Mouse (Mus musculus): Measurements from ENCODE around the gene Dpp4. TPM values are rescaled to one million over a fixed set of nuclear protein-coding genes. Genes with fewer than 3 reads are reported as not detected.

Dpp4 gene
- total RNA-seq (2021) = 1 to 10 TPM; 4.6 to 6.8 TPM

DNA sequence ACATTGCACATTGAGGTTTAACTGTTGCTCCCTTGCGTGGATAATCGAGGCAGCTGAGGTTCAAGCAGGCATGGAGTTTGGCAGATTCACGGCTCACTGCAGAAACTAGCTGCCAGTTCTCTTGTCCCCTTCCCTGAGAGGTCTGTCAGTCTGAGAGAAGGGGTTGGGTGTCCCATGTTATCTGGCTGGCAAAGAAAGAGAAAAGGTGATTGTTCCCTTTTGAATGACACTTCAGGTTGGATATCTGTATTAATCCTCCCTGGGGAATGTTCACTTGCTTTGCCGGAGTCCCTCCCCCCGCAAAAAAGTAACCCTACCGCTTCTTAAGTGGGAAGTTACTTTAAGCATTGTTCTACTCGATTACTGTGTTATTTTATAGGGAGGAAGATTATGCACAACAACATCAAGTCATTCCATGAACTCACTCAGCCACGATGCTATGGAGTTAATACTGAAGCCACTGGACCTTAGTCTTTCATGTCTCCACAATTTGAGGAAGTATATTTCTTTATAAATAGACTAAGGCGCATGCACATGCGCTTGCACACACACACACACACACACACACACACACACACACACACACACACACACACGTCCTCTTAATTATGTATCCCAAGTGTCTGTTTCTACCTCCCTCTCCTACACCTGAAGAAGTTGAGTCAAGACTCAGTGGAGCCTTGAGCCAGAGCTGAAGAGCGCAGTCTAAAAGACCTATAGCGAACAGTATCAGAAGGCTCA, at the start of gene Dpp4:
Gene Dpp4, minus strand, starts transcription at position 151 of the 741 bp plus-strand sequence.
- intact Hi-C loops (cut with DNase I) = no loop called here

DNA sequence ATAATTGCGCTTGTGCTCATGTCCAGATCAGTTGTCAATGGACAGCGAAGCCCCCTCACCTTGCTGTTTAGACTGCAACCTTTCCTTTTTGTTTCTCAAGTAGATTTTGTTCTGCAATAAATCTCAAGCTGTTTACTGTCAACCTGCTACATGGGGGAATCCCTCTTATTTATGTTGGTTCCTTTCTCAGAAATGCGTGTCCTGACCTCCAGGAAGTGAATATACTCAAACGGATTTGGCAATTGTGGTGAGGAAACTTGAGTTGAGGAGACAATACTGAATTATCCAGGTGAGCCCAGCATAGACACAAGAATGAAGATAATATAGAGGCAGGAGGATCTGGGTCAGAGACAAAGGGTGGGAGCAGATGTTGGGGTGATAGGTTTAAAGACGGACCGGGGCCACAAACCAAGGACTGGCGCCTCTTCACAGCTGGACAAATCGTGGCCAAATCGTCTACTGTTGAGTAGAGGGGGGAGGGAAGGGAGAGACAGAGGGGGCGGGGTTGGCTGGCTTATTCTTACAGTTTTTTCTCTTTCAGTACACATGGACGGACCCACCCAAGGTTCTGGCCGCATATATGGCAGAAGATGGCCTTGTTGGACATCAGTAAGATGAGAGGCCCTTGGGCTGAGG, 48.9 kb upstream of the Dpp4 start:
- intact Hi-C loops (cut with DNase I) = no loop called here
- no peak for DNase-seq (ENCODE audit: low spot score)

More for the DNA sequence above, at the start of gene Dpp4:
- no peak for DNase-seq (ENCODE audit: low spot score)

DNA sequence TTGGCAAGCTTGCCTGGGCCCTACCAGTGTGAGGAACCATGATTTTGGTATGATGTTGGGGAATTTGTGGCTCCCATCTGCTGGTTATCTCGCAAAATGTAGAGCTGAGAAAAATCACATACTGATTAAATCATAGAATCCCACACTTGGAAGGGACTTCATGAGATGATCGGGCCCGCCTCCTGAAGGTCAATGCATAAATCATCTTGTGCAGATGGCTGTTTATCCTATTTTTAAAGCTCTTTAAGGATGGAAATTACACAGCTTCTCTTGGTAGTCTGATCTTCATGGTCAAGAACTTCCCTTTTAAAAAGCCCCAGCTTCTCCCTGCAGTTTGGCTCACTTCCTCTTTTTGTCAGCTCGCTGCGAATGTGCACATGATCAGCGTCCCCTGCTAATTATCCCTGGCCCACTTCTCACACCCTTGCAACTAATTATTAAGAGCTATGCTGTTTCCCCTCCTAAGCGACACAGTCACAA, 48.2 kb upstream of the Dpp4 start:
- intact Hi-C loops (cut with DNase I) = no loop called here
- no peak for DNase-seq (ENCODE audit: low spot score)

DNA sequence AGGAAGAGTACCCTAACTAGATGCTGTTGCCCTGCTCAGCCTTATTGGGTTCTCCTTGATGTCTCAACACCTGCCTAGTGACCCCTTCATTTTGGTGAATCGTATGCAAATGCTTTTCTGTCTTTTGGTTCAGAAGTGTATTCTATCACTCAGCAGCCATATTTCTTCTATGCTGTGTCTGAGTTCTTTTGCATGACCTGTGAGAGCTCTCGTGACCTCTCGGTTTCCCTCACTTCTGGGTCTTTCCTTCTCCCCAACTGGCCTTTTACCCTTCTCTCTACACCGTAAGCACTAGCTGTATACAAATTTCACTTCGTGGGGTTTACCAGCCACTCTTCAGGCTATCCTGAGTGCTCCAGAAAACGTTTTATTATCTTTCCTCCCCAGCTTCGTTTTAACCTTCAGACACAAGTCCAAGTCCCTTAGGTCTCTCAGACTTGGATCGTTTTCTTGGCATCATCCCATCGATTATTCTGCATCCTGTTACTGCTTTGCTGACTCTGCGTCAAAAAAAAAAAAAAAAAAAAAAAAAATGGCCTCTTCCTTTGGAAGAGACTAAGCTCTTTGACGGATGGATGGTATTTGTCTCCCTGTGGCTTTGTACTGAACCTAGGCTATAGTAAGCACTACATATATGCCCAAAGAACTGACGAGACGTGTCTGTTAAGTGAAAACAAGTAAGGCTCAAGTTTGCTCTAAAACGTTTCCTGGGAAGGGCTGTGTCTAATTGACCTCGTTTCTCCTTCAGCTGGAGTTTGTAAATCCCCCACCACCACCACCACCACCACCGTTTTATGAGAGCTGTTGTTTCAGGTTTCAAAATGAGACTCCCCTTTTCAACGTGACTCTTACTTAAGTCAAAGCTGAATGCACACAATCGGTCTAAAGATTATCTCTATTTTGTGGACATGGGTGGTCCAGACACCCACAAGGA, 47.5 kb upstream of the Dpp4 start:
- no peak for DNase-seq (ENCODE audit: low spot score)
- intact Hi-C loops (cut with DNase I) = loop anchor here (5.0 kb wide), 1 partner anchor 472 kb away; no protein-coding TSS in a partner anchor

DNA sequence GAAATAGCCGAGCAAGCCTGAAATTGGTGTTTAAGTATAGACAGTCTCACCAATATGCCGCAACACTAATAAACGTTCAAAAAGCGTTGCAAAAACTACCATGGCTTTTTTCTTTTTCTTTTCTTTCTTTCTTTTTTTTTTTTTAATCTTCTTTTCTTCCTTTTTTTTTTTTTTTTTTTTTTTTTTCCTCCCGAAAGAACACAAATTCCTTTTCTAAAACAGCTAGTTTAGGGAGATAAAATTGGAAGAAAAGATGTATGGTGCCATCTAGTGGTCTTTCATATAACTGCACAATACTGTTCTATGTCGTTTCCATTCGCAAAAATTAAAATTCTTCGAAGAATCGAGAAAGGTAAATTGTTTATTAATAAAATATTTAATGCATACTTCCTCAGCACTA, 46.0 kb upstream of the Dpp4 start:
- DNase-seq (ENCODE audit: low spot score) = no peak
- intact Hi-C loops (cut with DNase I) = loop anchor here (1.0 to 5.0 kb wide), 2 partner anchors 112 to 471 kb away; no protein-coding TSS in a partner anchor

DNA sequence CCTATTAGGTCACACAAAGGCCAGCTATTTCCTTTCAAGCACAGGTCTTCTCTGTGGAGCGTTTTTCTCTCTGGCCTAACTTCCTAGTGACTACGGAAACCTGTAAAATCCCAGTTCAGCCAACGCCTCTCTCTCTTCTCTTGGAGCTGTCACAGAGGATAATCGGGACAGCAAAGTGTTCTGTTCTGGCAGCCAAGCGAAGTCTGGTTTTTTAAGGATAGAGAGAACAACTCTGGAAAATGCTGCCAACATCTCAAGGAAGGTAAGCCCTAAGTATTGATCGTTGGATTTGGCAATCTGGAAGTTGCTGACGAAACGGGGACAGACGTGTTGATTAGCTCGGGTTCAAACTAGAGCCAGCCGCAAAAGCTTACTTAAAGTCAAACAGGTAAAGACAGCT, 43.0 kb upstream of the Dpp4 start:
- no peak for DNase-seq (ENCODE audit: low spot score)

DNA sequence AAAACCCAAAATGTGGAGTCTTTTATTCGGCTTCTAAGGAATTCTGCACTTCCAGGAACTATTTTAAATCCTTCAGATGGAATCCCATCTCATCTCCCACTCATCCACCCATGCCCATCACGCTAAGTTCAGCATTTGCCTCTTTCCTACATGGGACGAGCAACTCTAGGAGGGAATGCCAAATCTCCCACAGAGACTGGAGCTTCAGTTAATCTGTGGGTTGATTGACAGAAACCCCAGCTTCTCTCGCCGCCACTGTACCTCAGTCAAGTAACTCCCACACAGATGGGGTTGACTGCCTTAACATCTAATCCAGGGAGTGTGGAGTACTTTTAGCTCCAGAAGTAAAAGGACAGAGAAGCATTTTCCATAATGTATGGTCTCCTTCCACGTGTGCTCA, 42.0 kb upstream of the Dpp4 start:
- intact Hi-C loops (cut with DNase I) = no loop called here
- DNase-seq (ENCODE audit: low spot score) = no peak

More for the DNA sequence above, 43.0 kb upstream of the Dpp4 start:
- intact Hi-C loops (cut with DNase I) = loop anchor here (5.0 kb wide), 1 partner anchor 468 kb away; no protein-coding TSS in a partner anchor

DNA sequence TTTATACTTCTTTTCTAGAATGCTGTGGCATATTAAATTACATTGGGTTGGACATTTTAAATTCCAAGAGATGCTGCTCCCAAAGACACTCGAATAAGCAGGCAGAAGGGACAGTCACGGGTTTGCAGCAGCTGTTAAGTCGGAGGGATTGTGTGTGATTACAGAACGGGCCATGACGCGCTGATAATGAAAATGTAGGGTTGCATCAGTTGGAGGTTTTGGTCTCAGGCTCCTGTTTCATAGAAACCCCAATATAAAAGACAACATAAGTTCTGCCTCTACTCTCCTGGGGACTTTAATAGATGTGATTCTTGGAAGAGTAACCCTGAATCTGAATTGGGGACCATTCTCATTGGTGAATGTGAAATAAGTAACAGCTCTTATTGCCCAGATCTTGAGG, 38.3 kb upstream of the Dpp4 start:
- DNase-seq (ENCODE audit: low spot score) = no peak
- intact Hi-C loops (cut with DNase I) = no loop called here

DNA sequence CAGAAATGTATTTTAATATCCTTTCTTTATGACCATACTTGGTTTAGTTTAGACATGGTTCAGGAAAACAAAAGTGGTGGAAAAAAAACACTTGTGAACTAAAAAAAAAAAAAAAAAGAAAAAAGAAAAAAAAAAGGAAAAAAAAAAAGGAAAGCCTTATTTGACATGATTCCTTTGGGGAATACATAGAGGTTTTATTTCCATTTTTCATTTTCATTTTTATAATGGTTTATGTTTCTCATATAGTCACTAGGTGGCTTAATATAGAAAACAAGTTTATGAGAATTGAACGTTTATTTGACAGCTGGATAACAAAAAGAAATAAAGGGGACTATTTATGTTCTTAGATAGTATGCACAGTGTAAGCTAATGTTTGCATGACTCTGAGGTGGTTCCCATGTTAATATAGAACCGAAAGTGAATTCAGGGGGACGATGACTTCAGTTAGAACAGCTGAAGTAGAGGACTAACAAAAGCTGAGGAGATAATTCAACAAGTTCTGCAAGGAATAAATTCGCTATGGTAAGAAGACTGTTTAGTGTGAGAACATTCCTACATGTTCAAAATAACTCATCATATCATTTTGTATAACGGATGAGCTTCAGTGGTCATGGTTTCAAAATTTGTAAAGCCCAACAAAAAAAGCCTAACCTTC, 37.8 kb upstream of the Dpp4 start:
- intact Hi-C loops (cut with DNase I) = no loop called here

DNA sequence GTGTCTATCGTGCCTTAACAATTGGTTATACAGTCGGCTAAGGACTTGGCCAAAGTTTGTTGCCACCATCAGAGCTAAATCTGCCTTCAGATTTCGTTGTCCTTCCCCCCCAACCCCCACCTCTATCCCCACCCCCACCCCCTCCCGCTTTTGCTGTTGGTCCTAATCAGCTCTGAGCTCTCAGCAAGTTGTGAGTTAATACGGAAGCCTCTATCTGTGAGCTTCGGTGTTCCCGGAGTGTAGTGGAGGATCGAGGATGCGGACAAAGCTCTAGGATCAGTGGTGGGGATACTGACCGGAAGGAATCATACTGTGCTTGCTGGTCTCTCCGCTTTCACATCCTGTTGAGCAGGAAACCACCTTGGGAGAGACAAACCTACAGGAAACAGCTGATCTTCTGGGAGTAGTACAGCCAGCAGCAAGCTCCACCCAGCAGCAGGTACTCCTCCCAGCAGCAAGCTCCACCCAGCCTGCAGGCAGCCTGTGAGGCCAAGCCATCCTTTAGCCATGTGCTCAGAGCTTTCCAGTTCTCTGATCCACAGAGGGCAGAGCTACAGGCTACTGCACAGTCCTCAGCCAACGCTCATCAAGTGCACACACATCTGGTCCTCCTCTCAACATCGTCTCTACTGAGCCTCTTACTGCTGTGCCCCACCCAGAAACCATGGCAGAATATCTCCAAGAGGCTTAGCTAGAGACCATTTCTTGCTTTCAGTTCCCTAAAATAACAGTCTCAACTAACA, 28.9 kb upstream of the Dpp4 start:
- peak; percentile 33 for DNase-seq (ENCODE audit: low spot score)
- intact Hi-C loops (cut with DNase I) = no loop called here

More for the DNA sequence above, 37.8 kb upstream of the Dpp4 start:
- no peak for DNase-seq (ENCODE audit: low spot score)

DNA sequence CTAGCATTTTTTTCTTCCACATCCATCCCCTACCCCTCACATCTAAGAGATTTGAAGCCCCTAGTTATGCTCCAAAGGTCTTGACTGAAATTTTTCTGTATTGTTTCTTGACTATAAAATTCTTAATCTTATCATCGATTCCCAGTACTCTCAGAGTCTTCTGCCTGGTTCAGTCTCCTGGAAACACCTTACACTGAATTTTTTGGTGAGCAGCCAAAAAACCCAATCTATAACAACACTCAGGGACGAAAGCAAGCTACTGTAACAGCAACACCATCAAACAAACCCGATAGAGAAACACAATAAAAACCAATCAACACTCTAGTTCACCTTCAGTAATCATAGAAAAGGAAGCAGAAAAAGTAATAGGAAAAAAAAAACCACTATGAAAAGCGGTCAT, 28.1 kb upstream of the Dpp4 start:
- DNase-seq (ENCODE audit: low spot score) = no peak
- intact Hi-C loops (cut with DNase I) = no loop called here

DNA sequence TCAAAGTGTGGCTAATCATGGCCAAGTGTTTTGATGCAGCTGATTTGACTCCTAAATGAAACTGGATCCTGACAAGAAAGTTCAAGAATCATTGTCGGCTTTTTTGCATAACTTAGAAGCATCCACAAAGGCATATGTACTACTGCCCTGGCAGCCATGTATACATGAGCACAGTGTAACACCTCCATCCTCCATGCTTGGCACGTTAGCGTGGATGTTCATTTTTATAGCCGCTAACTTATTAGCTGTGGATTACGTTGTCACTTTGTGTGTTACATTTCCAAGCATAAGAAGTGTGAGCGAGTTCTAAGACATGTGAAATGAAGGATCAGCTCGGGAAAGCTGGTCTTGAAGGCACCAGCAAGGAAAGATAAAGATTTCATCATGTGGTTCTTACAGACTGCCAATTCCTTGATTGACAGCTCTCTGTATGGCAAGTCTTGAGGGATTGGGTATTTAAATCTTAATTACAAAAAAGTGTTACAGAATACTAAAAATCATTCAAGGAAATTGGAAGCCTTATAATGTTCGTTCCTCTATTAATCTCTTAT, 19.3 kb upstream of the Dpp4 start:
- intact Hi-C loops (cut with DNase I) = no loop called here
- DNase-seq (ENCODE audit: low spot score) = no peak

DNA sequence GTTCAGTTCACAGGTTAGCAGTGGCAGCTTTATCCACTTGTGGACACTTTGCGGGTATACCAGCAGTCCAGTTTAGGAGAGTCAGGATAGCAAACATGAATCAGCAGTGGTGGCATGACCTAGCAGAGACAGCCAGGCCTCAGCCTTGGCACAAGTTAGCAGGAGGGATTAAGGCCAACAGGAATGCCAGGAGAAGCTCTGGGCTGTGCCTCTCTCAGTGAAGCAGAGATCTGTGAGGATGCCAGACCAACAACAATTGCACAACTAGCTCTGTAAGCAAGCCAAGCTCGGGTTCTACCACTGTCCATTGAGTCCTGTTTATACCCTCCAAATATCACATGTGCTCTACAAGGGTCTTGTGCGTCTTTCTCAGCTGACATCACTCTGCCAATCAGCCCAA, 13.9 kb upstream of the Dpp4 start:
- no peak for DNase-seq (ENCODE audit: low spot score)
- intact Hi-C loops (cut with DNase I) = no loop called here

DNA sequence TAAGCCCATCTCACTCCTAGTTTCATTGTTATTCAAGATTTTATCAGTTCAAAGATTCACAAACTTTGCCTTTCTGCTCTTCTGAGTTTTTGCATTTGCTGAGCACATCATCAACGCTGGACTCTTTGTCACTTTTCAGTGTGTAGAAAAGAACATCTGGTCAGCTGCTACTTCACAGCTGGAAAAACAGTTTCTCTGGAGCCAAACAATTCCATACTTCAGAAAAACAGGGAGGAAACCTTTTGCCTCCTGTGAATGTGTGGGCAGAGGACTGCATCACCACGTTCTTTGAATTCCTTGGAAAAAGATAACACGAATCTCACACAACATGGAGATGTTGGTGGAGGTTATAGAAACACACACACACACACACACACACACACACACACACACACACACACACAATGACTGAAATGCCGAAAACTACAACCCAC, 11.3 kb upstream of the Dpp4 start:
- intact Hi-C loops (cut with DNase I) = no loop called here
- no peak for DNase-seq (ENCODE audit: low spot score)

DNA sequence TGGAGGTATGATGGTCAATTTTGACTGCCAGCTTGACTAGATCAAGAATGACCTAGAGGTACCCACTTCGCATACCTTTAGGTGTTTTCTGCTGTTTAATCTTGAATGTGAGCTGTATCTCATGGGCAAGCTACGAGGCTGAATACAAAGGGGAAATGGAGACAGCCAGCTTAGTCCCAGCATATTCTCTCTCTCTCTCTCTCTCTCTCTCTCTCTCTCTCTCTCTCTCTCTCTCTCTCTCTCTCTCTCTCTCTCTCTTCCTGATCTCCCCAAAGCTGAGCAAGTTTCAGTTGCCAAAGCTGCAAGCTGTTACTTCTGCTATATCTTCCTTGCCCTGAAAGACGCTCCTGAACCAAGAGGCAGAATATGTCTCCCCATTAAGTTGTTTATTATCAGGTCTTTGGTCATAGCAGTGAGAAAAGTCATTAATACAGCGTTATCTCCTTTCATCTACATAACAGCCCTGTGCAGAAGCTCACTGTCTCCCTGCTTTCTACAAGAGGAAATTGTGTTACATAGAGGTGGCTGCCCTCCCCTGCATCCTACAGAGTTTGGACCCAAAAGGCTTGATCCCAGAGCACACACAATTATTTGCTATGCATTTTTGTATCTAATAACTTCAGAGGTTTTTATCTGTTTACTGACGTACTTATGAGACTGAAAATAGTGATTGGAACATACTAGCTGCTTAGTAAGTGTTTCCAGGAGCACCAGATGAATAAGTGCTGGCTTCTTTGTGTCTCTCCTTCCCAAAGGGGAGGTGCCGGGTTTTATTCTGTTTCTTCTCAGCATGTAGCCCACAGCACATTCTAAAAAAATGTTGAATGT, 10.7 kb upstream of the Dpp4 start:
- intact Hi-C loops (cut with DNase I) = no loop called here
- no peak for DNase-seq (ENCODE audit: low spot score)

DNA sequence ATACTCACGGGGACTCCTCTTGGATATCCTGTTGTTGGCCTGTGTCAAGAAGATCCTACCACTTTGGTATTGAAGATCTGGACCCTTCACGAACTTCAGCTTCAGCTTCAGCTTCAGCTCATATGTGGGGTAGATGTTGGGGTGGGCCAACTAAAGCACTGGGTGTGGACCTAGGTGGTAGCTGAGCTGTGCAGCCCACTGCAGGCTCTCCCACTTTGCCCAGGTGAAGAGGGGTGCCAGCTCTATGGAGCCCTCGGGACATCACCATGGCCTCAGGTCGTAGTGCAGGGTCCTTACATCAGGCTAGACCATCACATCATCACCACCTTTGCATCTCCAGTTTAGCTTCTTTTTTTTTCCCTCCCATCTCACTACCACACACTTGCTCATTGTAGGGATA, 9.2 kb upstream of the Dpp4 start:
- DNase-seq (ENCODE audit: low spot score) = no peak
- intact Hi-C loops (cut with DNase I) = no loop called here

DNA sequence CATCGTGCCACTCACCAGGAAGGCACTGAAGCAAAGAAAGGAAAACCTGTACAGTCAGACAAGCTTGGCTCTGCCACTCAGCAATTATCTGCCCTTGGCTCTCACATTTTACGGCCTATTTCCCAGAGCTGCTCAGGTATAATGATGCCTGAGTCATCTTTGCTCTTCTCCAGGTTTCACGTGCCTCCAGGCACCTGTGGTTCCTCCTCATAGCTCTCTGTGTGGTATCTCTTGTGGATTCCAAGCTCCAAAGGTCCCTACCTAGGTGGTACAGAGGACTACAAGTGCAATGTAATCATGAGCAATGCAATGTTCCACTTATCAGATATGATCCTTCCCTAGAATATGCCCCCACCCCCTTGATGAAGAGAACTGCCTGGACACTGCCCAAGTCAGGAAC, 8.0 kb upstream of the Dpp4 start:
- intact Hi-C loops (cut with DNase I) = no loop called here
- DNase-seq (ENCODE audit: low spot score) = no peak

DNA sequence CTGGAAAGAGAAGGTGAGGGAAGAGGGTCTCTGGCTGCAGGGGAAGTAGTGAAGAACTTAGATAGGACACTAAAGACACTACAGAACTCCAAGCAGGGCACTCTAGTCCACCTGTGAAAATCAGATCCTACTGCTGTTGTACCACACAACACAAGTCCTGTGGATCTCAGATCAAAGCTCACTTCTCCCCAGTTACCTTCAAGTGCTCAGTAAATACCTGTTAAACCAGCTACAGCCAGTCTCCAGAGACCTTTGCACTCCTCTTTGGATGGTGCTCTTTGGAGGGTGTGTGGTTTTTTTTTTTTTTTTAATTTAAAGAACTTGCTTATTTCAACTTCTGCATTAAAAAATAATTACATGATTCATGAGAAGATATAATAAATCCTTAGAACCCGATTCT, 5.2 kb upstream of the Dpp4 start:
- intact Hi-C loops (cut with DNase I) = no loop called here
- DNase-seq (ENCODE audit: low spot score) = no peak
